Mouse (Mus musculus): ENCODE results near the gene Cacna1e.

GRCm38 (mm10) chr1:154607406-154607805, 276.9 kb downstream of the Cacna1e start:
- TF ChIP-seq ETS1 (conservative IDR thresholded peaks at IDR 0.05; ENCODE audit: low read depth, low read length): peak; percentile 25; the same call in 1 of the 2 replicates
- TF ChIP-seq CTCF (conservative IDR thresholded peaks at IDR 0.05 in 1 of 2, IDR thresholded peaks at IDR 0.05 in 1 of 2; ENCODE audit: low read depth in 2 of 2, low read length in 2 of 2): no peak
- TF ChIP-seq EP300 (IDR thresholded peaks at IDR 0.05; ENCODE audit: low read length): peak; percentile 54; the same call in 1 of the 2 replicates
- TF ChIP-seq POLR2A (IDR thresholded peaks at IDR 0.05; ENCODE audit: low read depth, low read length): no peak
- no peak for TF ChIP-seq MAX (IDR thresholded peaks at IDR 0.05; ENCODE audit: low read length)
- no peak for TF ChIP-seq ZKSCAN1 (IDR thresholded peaks at IDR 0.05; ENCODE audit: borderline replicate concordance, low read depth, low read length)
- TF ChIP-seq CHD2 (IDR thresholded peaks at IDR 0.05; ENCODE audit: low read length): no peak
- no peak for TF ChIP-seq ZNF384 (IDR thresholded peaks at IDR 0.05; ENCODE audit: low read depth, low read length)
- TF ChIP-seq CHD1 (IDR thresholded peaks at IDR 0.05; ENCODE audit: low read depth, low read length): no peak
- no peak for TF ChIP-seq ZMIZ1 (IDR thresholded peaks at IDR 0.05; ENCODE audit: low read depth, low read length)
